Mouse (Mus musculus): ENCODE measurements around the gene Rhou. TPM values are rescaled to one million over a fixed set of nuclear protein-coding genes. Genes with fewer than 3 reads are reported as not detected.

Gene Rhou
- total and polyA plus RNA-seq, 3 experiments: 0.08 to 0.16 TPM; not detected in 1

DNA sequence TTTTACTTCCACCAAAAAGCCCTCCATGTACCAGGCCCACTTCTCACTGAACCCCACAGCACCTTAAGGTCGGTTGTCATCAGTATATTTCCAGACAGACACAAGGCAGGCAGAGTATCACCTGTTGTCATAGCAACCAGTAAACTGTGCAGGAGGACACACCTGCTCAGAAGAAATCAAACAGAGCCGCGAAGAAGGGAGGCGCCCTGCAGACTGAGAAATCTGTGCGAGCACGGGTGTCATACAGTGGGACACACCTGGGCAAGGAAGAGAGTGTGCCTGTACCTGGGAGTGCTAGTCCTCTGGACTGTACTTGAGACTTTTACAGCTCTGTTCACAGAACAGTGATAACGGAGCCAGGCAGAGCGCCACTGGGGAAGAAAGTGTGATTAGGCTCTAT is 55.0 kb downstream of the Rhou start:
- no peaks in the 10 kb centered on the region for H3K4me1 ChIP-seq (ENCODE audit: control insufficient read depth in 1 of 2, insufficient read depth in 2 of 2)
- H3K4me2 ChIP-seq (ENCODE audit: insufficient read depth, low read depth, poor library complexity, severe bottlenecking): no peak overlapping the region
- H3K27ac ChIP-seq (ENCODE audit: insufficient read depth, low read depth): no peak overlapping the region
- no peaks in the 10 kb centered on the region for H3K9me3 ChIP-seq (replicated peaks; ENCODE audit: low read length)
- no peak overlapping the region for H3K4me3 ChIP-seq (replicated peaks in 1 of 3; ENCODE audit: low read depth in 2 of 3, low read length in 2 of 3, poor library complexity in 1 of 3)
- no peaks in the 10 kb centered on the region for H3K36me3 ChIP-seq (replicated peaks in 1 of 2; ENCODE audit: control insufficient read depth in 1 of 2, insufficient read depth in 1 of 2, low read length in 1 of 2)
- peaks cover 43% of the 10 kb centered on the region for H3K27me3 ChIP-seq (replicated peaks)
- TF ChIP-seq MAX (IDR thresholded peaks at IDR 0.05; ENCODE audit: low read length) (no peak), MAFK (IDR thresholded peaks at IDR 0.05; ENCODE audit: insufficient replicate concordance, low read length) (no peak), SMC3 (IDR thresholded peaks at IDR 0.05; ENCODE audit: low read depth, low read length) (no peak), CHD1 (IDR thresholded peaks at IDR 0.05; ENCODE audit: low read depth, low read length) (no peak), HCFC1 (IDR thresholded peaks at IDR 0.05; ENCODE audit: low read depth, low read length) (no peak), PAX5 (IDR thresholded peaks at IDR 0.05; ENCODE audit: low read length) (no peak), JUN (IDR thresholded peaks at IDR 0.05; ENCODE audit: insufficient read depth, low read depth, low read length) (no peak), MXI1 (IDR thresholded peaks at IDR 0.05; ENCODE audit: low read depth, low read length) (no peak), POLR2AphosphoS2 (IDR thresholded peaks at IDR 0.05; ENCODE audit: low read depth, low read length) (no peak)
- H3K9ac ChIP-seq (ENCODE audit: insufficient read depth, low read depth): no peak overlapping the region
- DNase-seq (ENCODE audit: extremely low read depth): no peak
- dilution Hi-C loops (cut with MboI; ENCODE audit: extremely low pct_ligation_motif_present, extremely low pct_unique_long_range_greater_than_20kb, low sequenced_read_pairs): no loop called here
- no peaks in the 10 kb centered on the region for H3K79me2 ChIP-seq (replicated peaks; ENCODE audit: control insufficient read depth, extremely low read depth, insufficient read depth, poor library complexity, severe bottlenecking)
- in situ Hi-C loops (cut with MboI; ENCODE audit: low pct_ligation_motif_present, low pct_unique_long_range_greater_than_20kb, low sequenced_read_pairs): no loop called here

DNA sequence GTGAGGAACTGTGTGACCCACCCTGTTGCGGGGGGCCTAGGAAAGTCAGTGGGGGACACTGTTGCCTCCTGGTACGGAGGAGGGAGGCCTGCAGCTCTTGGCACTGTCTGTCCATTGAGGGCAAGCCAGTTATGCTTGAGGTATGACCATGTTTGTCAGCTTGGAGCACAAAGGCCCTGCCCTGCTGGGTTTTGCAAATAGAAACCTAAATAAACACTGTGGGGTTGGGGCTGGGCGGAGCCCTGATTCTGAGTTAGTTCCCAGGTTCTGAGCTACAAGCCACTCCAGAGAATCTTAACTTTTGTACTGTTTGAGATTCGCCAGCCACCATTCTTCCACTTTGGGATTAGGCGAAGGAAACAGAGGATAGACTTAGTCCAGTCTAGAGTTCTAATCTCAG is 56.6 kb downstream of the Rhou start:
- Histone ChIP-seq H3K4me2 (ENCODE audit: insufficient read depth, low read depth, poor library complexity, severe bottlenecking) (no peak overlapping the region), H3K27ac (ENCODE audit: insufficient read depth, low read depth) (no peak overlapping the region), H3K4me1 (ENCODE audit: control insufficient read depth in 1 of 2, insufficient read depth in 2 of 2) (no peaks in the 10 kb centered on the region), H3K4me3 (replicated peaks in 1 of 3; ENCODE audit: low read depth in 2 of 3, low read length in 2 of 3, poor library complexity in 1 of 3) (no peak overlapping the region), H3K36me3 (replicated peaks in 1 of 2; ENCODE audit: control insufficient read depth in 1 of 2, insufficient read depth in 1 of 2, low read length in 1 of 2) (no peaks in the 10 kb centered on the region), H3K79me2 (replicated peaks; ENCODE audit: control insufficient read depth, extremely low read depth, insufficient read depth, poor library complexity, severe bottlenecking) (no peaks in the 10 kb centered on the region), H3K27me3 (replicated peaks) (peaks cover 58% of the 10 kb centered on the region), H3K9ac (ENCODE audit: insufficient read depth, low read depth) (no peak overlapping the region), H3K9me3 (replicated peaks; ENCODE audit: low read length) (no peaks in the 10 kb centered on the region)
- dilution Hi-C loops (cut with MboI; ENCODE audit: extremely low pct_ligation_motif_present, extremely low pct_unique_long_range_greater_than_20kb, low sequenced_read_pairs): no loop called here
- TF ChIP-seq MAZ (IDR thresholded peaks at IDR 0.05; ENCODE audit: low read depth, low read length) (no peak), UBTF (IDR thresholded peaks at IDR 0.05; ENCODE audit: low read depth, low read length) (no peak), MAX (IDR thresholded peaks at IDR 0.05; ENCODE audit: low read length) (no peak), MYC (IDR thresholded peaks at IDR 0.05; ENCODE audit: low read depth, low read length) (no peak), MEF2A (IDR thresholded peaks at IDR 0.05; ENCODE audit: borderline replicate concordance, low read depth, low read length) (no peak)
- no peak for DNase-seq (ENCODE audit: extremely low read depth)
- in situ Hi-C loops (cut with MboI; ENCODE audit: low pct_ligation_motif_present, low pct_unique_long_range_greater_than_20kb, low sequenced_read_pairs): no loop called here

Other genes with a start within 250 kb of the Rhou start
- 0.04 TPM in 1 of 2 replicates, not detected in the other for gene Mc1r, start 246.8 kb upstream of the Rhou start, total RNA-seq (2012; rRNA removed)
- not detected in 2 replicates for gene Mc1r, start 246.8 kb upstream of the Rhou start, total RNA-seq (2014; rRNA removed)
- 0.07 TPM in 1 of 2 replicates, not detected in the other for gene Mc1r, start 246.8 kb upstream of the Rhou start, polyA plus RNA-seq (2012; ENCODE audit: insufficient read length, low read depth)
- 1.8 and 3.1 TPM in 2 replicates for gene Tubb3, start 242.5 kb upstream of the Rhou start, total RNA-seq (2012; rRNA removed)
- 1.3 and 2.2 TPM in 2 replicates for gene Tubb3, start 242.5 kb upstream of the Rhou start, total RNA-seq (2014; rRNA removed)
- 1.8 and 2.6 TPM in 2 replicates for gene Tubb3, start 242.5 kb upstream of the Rhou start, polyA plus RNA-seq (2012; ENCODE audit: insufficient read length, low read depth)
- 19.9 and 20.9 TPM in 2 replicates for gene Def8, start 230.4 kb upstream of the Rhou start, total RNA-seq (2012; rRNA removed)
- 16.8 and 17.9 TPM in 2 replicates for gene Def8, start 230.4 kb upstream of the Rhou start, total RNA-seq (2014; rRNA removed)
- gene Def8, start 230.4 kb upstream of the Rhou start, polyA plus RNA-seq (2012; ENCODE audit: insufficient read length, low read depth): 22.4 and 23.3 TPM in 2 replicates
- 36.0 and 36.2 TPM in 2 replicates for gene Afg3l1, start 176.0 kb upstream of the Rhou start, total RNA-seq (2012; rRNA removed)
- 16.4 and 20.3 TPM in 2 replicates for gene Afg3l1, start 176.0 kb upstream of the Rhou start, total RNA-seq (2014; rRNA removed)
- gene Afg3l1, start 176.0 kb upstream of the Rhou start, polyA plus RNA-seq (2012; ENCODE audit: insufficient read length, low read depth): 47.6 and 48.0 TPM in 2 replicates
- gene Dbndd1, start 138.5 kb upstream of the Rhou start, total RNA-seq (2012; rRNA removed): 0.38 and 0.55 TPM in 2 replicates
- gene Dbndd1, start 138.5 kb upstream of the Rhou start, total RNA-seq (2014; rRNA removed): not detected in 2 replicates
- gene Dbndd1, start 138.5 kb upstream of the Rhou start, polyA plus RNA-seq (2012; ENCODE audit: insufficient read length, low read depth): 2.1 and 2.5 TPM in 2 replicates
- gene Gas8, start 135.1 kb upstream of the Rhou start, total RNA-seq (2012; rRNA removed): 15.2 and 18.5 TPM in 2 replicates
- 6.0 and 8.3 TPM in 2 replicates for gene Gas8, start 135.1 kb upstream of the Rhou start, total RNA-seq (2014; rRNA removed)
- gene Gas8, start 135.1 kb upstream of the Rhou start, polyA plus RNA-seq (2012; ENCODE audit: insufficient read length, low read depth): 22.0 and 28.7 TPM in 2 replicates
- not detected in 2 replicates for gene Rab4a, start 152.1 kb downstream of the Rhou start, total RNA-seq (2012; rRNA removed)
- not detected in 2 replicates for gene Rab4a, start 152.1 kb downstream of the Rhou start, total RNA-seq (2014; rRNA removed)
- gene Rab4a, start 152.1 kb downstream of the Rhou start, polyA plus RNA-seq (2012; ENCODE audit: insufficient read length, low read depth): 0.18 TPM in 1 of 2 replicates, not detected in the other
- gene Ccsap, start 206.3 kb downstream of the Rhou start, total RNA-seq (2012; rRNA removed): 4.4 and 5.0 TPM in 2 replicates
- 4.2 and 5.4 TPM in 2 replicates for gene Ccsap, start 206.3 kb downstream of the Rhou start, total RNA-seq (2014; rRNA removed)
- gene Ccsap, start 206.3 kb downstream of the Rhou start, polyA plus RNA-seq (2012; ENCODE audit: insufficient read length, low read depth): 5.2 and 6.2 TPM in 2 replicates
- 0.08 TPM in 1 of 2 replicates, not detected in the other for gene Acta1, start 240.8 kb downstream of the Rhou start, total RNA-seq (2012; rRNA removed)
- gene Acta1, start 240.8 kb downstream of the Rhou start, total RNA-seq (2014; rRNA removed): not detected in 2 replicates
- 0.27 and 0.91 TPM in 2 replicates for gene Acta1, start 240.8 kb downstream of the Rhou start, polyA plus RNA-seq (2012; ENCODE audit: insufficient read length, low read depth)

Measured in CH12.LX (cell line).